Mouse (Mus musculus): Measurements from ENCODE around the gene Mcur1.

- TF ChIP-seq CTCF (IDR thresholded peaks at IDR 0.05; ENCODE audit: insufficient read depth, low read length) (no peak), POLR2A (IDR thresholded peaks at IDR 0.05; ENCODE audit: borderline replicate concordance, extremely low read depth, low read depth, low read length) (no peak)
Measured at GRCm38 (mm10) chr13:43512736-43513135, 47.3 kb downstream of the Mcur1 start.
